Mouse (Mus musculus) spleen, adult 2 months (tissue): ENCODE results near the gene Id4.

Experiments used
- CTCF ChIP-seq: fragments of 200-500 bp; IDR thresholded peaks from 2 replicates; pipeline ENCODE4 v1.5.1; 2011; ENCODE audit warnings: mild to moderate bottlenecking, inconsistent platforms; ENCODE audit not compliant: insufficient read depth, insufficient read length, insufficient replicate concordance; ENCODE audit errors: extremely low read depth
- POLR2A ChIP-seq: fragments of 200-500 bp; IDR thresholded peaks from 2 replicates; pipeline ENCODE4 v1.6.1; 2011; ENCODE audit warnings: low read depth, low read length, inconsistent platforms

- TF ChIP-seq CTCF, result no peak
- no peak for TF ChIP-seq POLR2A
These were observed 33.3 kb upstream of the Id4 start for GRCm38 (mm10) chr13:48227712-48228111.
